Mouse (Mus musculus) activated CD4-positive, CD25-positive, alpha-beta regulatory T cell, adult 4 months (primary cell): Measurements from ENCODE around the gene Svs3b. TPM values are rescaled to one million over a fixed set of nuclear protein-coding genes. Genes with fewer than 3 reads are reported as not detected.
A peak's percentile ranks its signal among the peaks of the same experiment; 100 is the strongest.
"Not testable (repeated sequence)": the region's sequence is repeated elsewhere in the genome, so short reads cannot be mapped to it uniquely, and the experiment has no call there.

Experiments used
- ATAC-seq: one replicate; pipeline ENCODE4 v1.8.0; 2017
- polyA plus RNA-seq, 2 experiments: library from polyadenylated mRNA; unstranded; fragments of 100-300 nt; shearing (Covaris generic); gene quantifications; one replicate each; pipeline ENCODE4 v1.2.1; 2017

Svs3b gene
- polyA plus RNA-seq, result not detected

- ATAC-seq, result not testable (repeated sequence)
Measured at GRCm38 (mm10) chr2:164256540-164256939, at the start of gene Svs3b. TSS of gene Svs3b (minus strand) at chr2:164256640.

GRCm38 (mm10) chr2:164288968-164289367, 32.5 kb upstream of the Svs3b start, which contains the start of gene Svs3a:
TSS of gene Svs3a (plus strand) at chr2:164289268.
- ATAC-seq, result not testable (repeated sequence)

- ATAC-seq, result no peak
Measured at GRCm38 (mm10) chr2:164278359-164278758, 21.9 kb upstream of the Svs3b start, which contains the start of gene Svs4. TSS of gene Svs4 (minus strand) at chr2:164278459.

- no peak for ATAC-seq
Measured at GRCm38 (mm10) chr2:164238366-164238765, 18.1 kb downstream of the Svs3b start, which contains the start of gene Svs2. TSS of gene Svs2 (minus strand) at chr2:164238466.

GRCm38 (mm10) chr2:164232671-164233070, 23.8 kb downstream of the Svs3b start:
- no peak for ATAC-seq

- ATAC-seq, result no peak
Measured at GRCm38 (mm10) chr2:164228361-164229070, 27.9 kb downstream of the Svs3b start.

GRCm38 (mm10) chr2:164221522-164221921, 34.9 kb downstream of the Svs3b start, which contains the start of gene Wfdc15b:
TSS of gene Wfdc15b (minus strand) at chr2:164221660.
- no peak for ATAC-seq

- no peak for ATAC-seq
Measured at GRCm38 (mm10) chr2:164219295-164219694, 37.1 kb downstream of the Svs3b start.

- ATAC-seq, result no peak
Measured at GRCm38 (mm10) chr2:164212711-164213110, 43.7 kb downstream of the Svs3b start.

GRCm38 (mm10) chr2:164210892-164211291, 45.5 kb downstream of the Svs3b start:
- peak; percentile 52 for ATAC-seq

GRCm38 (mm10) chr2:164206676-164207075, 49.8 kb downstream of the Svs3b start:
- ATAC-seq, result no peak

GRCm38 (mm10) chr2:164206011-164206410, 50.4 kb downstream of the Svs3b start:
- not testable (repeated sequence) for ATAC-seq

Other genes with a start within 250 kb of the Svs3b start
- gene Pabpc1l, start 231.2 kb downstream of the Svs3b start, polyA plus RNA-seq, result 1 to 10 TPM; 2.9 to 4.1 TPM
- gene Stk4, start 186.3 kb downstream of the Svs3b start, polyA plus RNA-seq, result 100 to 1,000 TPM; 188 to 203 TPM
- 100 to 1,000 TPM; 109 to 114 TPM for gene Tomm34, start 185.5 kb downstream of the Svs3b start, polyA plus RNA-seq
- under 1 TPM in 1 of 2 experiments, not detected in 1; 0.12 TPM for gene Kcns1, start 85.5 kb downstream of the Svs3b start, polyA plus RNA-seq
- gene Wfdc5, start 73.9 kb downstream of the Svs3b start, polyA plus RNA-seq, result not detected
- gene Wfdc12, start 66.0 kb downstream of the Svs3b start, polyA plus RNA-seq, result not detected
- not detected for gene Wfdc15a, start 56.5 kb downstream of the Svs3b start, polyA plus RNA-seq
- not detected for gene Wfdc15b, start 35.0 kb downstream of the Svs3b start, polyA plus RNA-seq
- not detected for gene Svs2, start 18.2 kb downstream of the Svs3b start, polyA plus RNA-seq
- not detected for gene Svs4, start 21.8 kb upstream of the Svs3b start, polyA plus RNA-seq
- gene Svs3a, start 32.6 kb upstream of the Svs3b start, polyA plus RNA-seq, result not detected
- not detected for gene Svs6, start 60.1 kb upstream of the Svs3b start, polyA plus RNA-seq
- not detected for gene Svs5, start 76.1 kb upstream of the Svs3b start, polyA plus RNA-seq
- gene Slpi, start 132.5 kb upstream of the Svs3b start, polyA plus RNA-seq, result 1 to 10 TPM; 3.4 to 4.2 TPM
- not detected for gene Rbpjl, start 146.5 kb upstream of the Svs3b start, polyA plus RNA-seq
- gene Matn4, start 148.5 kb upstream of the Svs3b start, polyA plus RNA-seq, result under 1 TPM in 1 of 2 experiments, not detected in 1; 0.32 TPM
- 10 to 100 TPM; 13.8 to 23.7 TPM for gene Sdc4, start 187.2 kb upstream of the Svs3b start, polyA plus RNA-seq
- 10 to 100 TPM; 29.7 to 33.4 TPM for gene Sys1, start 200.3 kb upstream of the Svs3b start, polyA plus RNA-seq
- 1 to 10 TPM in 1 of 2 experiments, not detected in 1; 3.7 TPM for gene Gm20458, start 204.3 kb upstream of the Svs3b start, polyA plus RNA-seq
- under 1 TPM in 1 of 2 experiments, not detected in 1; 0.37 TPM for gene Trp53tg5, start 217.1 kb upstream of the Svs3b start, polyA plus RNA-seq
- gene Dbndd2, start 229.5 kb upstream of the Svs3b start, polyA plus RNA-seq, result 1 to 10 TPM; 2.1 to 6.8 TPM
- 10 to 100 TPM; 19.6 to 47.7 TPM for gene Pigt, start 240.9 kb upstream of the Svs3b start, polyA plus RNA-seq